Comparison of ENCODE assay signal across 24 mouse cellular contexts in the genomic region with DNA sequence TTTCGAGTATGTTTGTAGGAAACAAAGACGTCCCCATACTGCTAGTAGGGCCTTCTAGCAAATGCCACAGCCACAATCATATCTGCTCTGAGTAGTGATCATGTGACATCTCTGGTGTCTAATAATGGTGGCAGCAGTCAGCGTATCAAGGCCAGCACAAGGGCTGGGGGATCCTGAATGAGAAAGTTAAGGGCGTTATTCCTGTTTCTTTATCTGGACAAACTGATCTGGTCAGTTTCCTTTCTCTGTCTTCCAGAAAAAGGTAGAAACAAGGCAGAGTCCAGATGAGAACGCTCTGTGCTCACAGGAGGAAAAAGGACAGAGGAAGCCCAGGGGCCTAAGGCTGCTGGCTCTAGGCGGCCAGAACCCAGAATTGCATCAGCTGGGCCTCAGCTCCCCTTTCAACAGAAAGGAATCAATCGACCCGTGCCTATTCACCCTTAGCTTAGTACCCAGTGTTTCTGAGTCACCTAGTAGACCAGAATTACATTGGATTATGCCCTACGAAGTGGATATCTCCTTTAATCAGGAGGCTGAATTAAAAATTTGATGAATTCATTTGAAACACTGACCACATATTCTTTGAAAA. TPM values are rescaled to one million over a fixed set of nuclear protein-coding genes. Genes with fewer than 3 reads are reported as not detected.
A peak's percentile ranks its signal among the peaks of the same experiment; 100 is the strongest.
DNase-seq lines count a peak whose midpoint lies in the region; ATAC-seq and TF ChIP-seq lines count a peak whose summit lies in the region.
"Had no signal": no experiment of that assay in that cellular context is flagged by ENCODE, and none has a peak within 500 bp of the region (broad histone marks: within the 10 kb centered on the region; RNA-seq: fewer than 3 reads in every experiment).

No protein-coding gene starts in this region.

- H3K4me2 ChIP-seq in liver, embryonic 11.5 days, result no peak overlapping the region
- H3K4me2 ChIP-seq in liver, postnatal 0 days (ENCODE audit: low read depth, low read length), result peak overlapping the region; percentile 55
- no peak overlapping the region for H3K4me2 ChIP-seq in midbrain, embryonic 11.5 days
- H3K4me2 ChIP-seq: embryonic facial prominence, embryonic 12.5 days; heart, embryonic 11.5 days; midbrain, embryonic 13.5 days had no signal

- DNase-seq in heart, adult 11 months, result peak; percentile 49
- DNase-seq in heart, embryonic 10.5 days (ENCODE audit: low spot score), result no peak
- DNase-seq in liver, embryonic 11.5 days (ENCODE audit: low spot score), result no peak
- no peak for DNase-seq in liver, postnatal 0 days
- no peak for DNase-seq in midbrain, embryonic 11.5 days (ENCODE audit: low spot score, missing footprints)
- DNase-seq in thymus, postnatal 0 days (ENCODE audit: low spot score), result no peak
- DNase-seq in adipocyte (ENCODE audit: low spot score), result no peak
- DNase-seq: adrenal gland, postnatal 14 days; cerebellum, adult 11 months; cerebellum, postnatal 10 days; gastrocnemius, adult 2 months; kidney, adult 18-20 months; kidney, postnatal 4 days; lung, adult 18-20 months; lung, postnatal 10 days; right cerebral cortex, postnatal 14 days; thymus, postnatal 25 days had no signal

- H3K27me3 ChIP-seq in heart, embryonic 10.5 days (ENCODE audit: insufficient read depth, poor library complexity, severe bottlenecking), result no peaks in the 10 kb centered on the region; the same call in 1 of the 2 replicates
- no peaks in the 10 kb centered on the region for H3K27me3 ChIP-seq in liver, embryonic 11.5 days (replicated peaks; ENCODE audit: control insufficient read depth, insufficient read depth, low read length)
- H3K27me3 ChIP-seq in liver, postnatal 0 days (ENCODE audit: insufficient read depth, low read length), result no peaks in the 10 kb centered on the region
- H3K27me3 ChIP-seq in midbrain, embryonic 11.5 days (ENCODE audit: control insufficient read depth, insufficient read depth, low read length), result no peaks in the 10 kb centered on the region
- H3K27me3 ChIP-seq: embryonic facial prominence, embryonic 12.5 days; midbrain, embryonic 13.5 days had no signal

- H3K27ac ChIP-seq in heart, embryonic 10.5 days, result no peak overlapping the region
- peak overlapping the region; percentile 96 for H3K27ac ChIP-seq in liver, embryonic 11.5 days (ENCODE audit: low read depth, low read length)
- H3K27ac ChIP-seq in liver, postnatal 0 days (ENCODE audit: low read depth), result peak overlapping the region; percentile 92
- H3K27ac ChIP-seq in midbrain, embryonic 11.5 days (ENCODE audit: low read depth, low read length), result no peak overlapping the region
- H3K27ac ChIP-seq: embryonic facial prominence, embryonic 12.5 days; gastrocnemius, adult 2 months; limb, embryonic 10.5 days; midbrain, embryonic 13.5 days had no signal

- H3K4me1 ChIP-seq in heart, embryonic 10.5 days, result peaks cover 6% of the 10 kb centered on the region; the same call in 1 of the 2 replicates
- H3K4me1 ChIP-seq in liver, embryonic 11.5 days (replicated peaks; ENCODE audit: control insufficient read depth, insufficient read depth, low read length), result peaks cover 45% of the 10 kb centered on the region
- peaks cover 53% of the 10 kb centered on the region for H3K4me1 ChIP-seq in liver, postnatal 0 days (ENCODE audit: insufficient read depth)
- no peaks in the 10 kb centered on the region for H3K4me1 ChIP-seq in midbrain, embryonic 11.5 days (ENCODE audit: control insufficient read depth, insufficient read depth, low read length)
- H3K4me1 ChIP-seq: limb, embryonic 10.5 days; midbrain, embryonic 13.5 days had no signal

- H3K9me3 ChIP-seq in heart, embryonic 10.5 days, result no peaks in the 10 kb centered on the region
- no peaks in the 10 kb centered on the region for H3K9me3 ChIP-seq in liver, embryonic 11.5 days (ENCODE audit: control insufficient read depth, low read length)
- no peaks in the 10 kb centered on the region for H3K9me3 ChIP-seq in liver, postnatal 0 days (ENCODE audit: low read length)
- no peaks in the 10 kb centered on the region for H3K9me3 ChIP-seq in midbrain, embryonic 11.5 days (ENCODE audit: control insufficient read depth, low read length)
- H3K9me3 ChIP-seq: embryonic facial prominence, embryonic 12.5 days; limb, embryonic 10.5 days; midbrain, embryonic 13.5 days had no signal

- TF ChIP-seq EP300 in liver, postnatal 0 days (IDR thresholded peaks at IDR 0.05; ENCODE audit: low read depth), result peak; percentile 56

- no peaks in the 10 kb centered on the region for H3K36me3 ChIP-seq in heart, embryonic 10.5 days
- H3K36me3 ChIP-seq in liver, embryonic 11.5 days (ENCODE audit: control insufficient read depth, insufficient read depth, low read length), result no peaks in the 10 kb centered on the region
- H3K36me3 ChIP-seq in liver, postnatal 0 days (replicated peaks; ENCODE audit: insufficient read depth, low read length), result no peaks in the 10 kb centered on the region
- H3K36me3 ChIP-seq in midbrain, embryonic 11.5 days (ENCODE audit: control insufficient read depth, insufficient read depth, low read length), result no peaks in the 10 kb centered on the region
- H3K36me3 ChIP-seq: embryonic facial prominence, embryonic 12.5 days; limb, embryonic 10.5 days; midbrain, embryonic 13.5 days had no signal

- H3K9ac ChIP-seq in liver, embryonic 11.5 days (ENCODE audit: low read depth, low read length), result peak overlapping the region; percentile 15; the same call in 1 of the 2 replicates
- H3K9ac ChIP-seq in liver, postnatal 0 days (replicated peaks), result peak overlapping the region; percentile 41
- H3K9ac ChIP-seq in midbrain, embryonic 11.5 days (ENCODE audit: low read length), result no peak overlapping the region
- H3K9ac ChIP-seq: embryonic facial prominence, embryonic 12.5 days; midbrain, embryonic 13.5 days had no signal

- 0 out of 2 replicates have a peak, but pooled peaks have one; percentile 48 for ATAC-seq in common myeloid progenitor, adult 5-6 weeks (replicated peaks; ENCODE audit: low read depth, poor library complexity, severe bottlenecking)
- peak; percentile 84 for ATAC-seq in liver, embryonic 11.5 days (replicated peaks; ENCODE audit: low FRiP score)
- ATAC-seq in liver, postnatal 0 days, result peak; percentile 76
- no peak for ATAC-seq in midbrain, embryonic 11.5 days (ENCODE audit: low FRiP score)
- ATAC-seq: forebrain, embryonic 14.5 days; midbrain, embryonic 13.5 days had no signal

- no peak overlapping the region for H3K4me3 ChIP-seq in heart, embryonic 10.5 days
- no peak overlapping the region for H3K4me3 ChIP-seq in liver, embryonic 11.5 days (ENCODE audit: low read depth, low read length)
- H3K4me3 ChIP-seq in liver, postnatal 0 days (ENCODE audit: low read depth, low read length), result no peak overlapping the region
- no peak overlapping the region for H3K4me3 ChIP-seq in midbrain, embryonic 11.5 days (ENCODE audit: low read depth, low read length)
- H3K4me3 ChIP-seq: embryonic facial prominence, embryonic 12.5 days; gastrocnemius, adult 2 months; limb, embryonic 10.5 days; midbrain, embryonic 13.5 days had no signal

- no peak for TF ChIP-seq CTCF in liver, postnatal 0 days (IDR thresholded peaks at IDR 0.05; ENCODE audit: low read depth)

- WGBS in heart, embryonic 10.5 days, result 75% methylated on average over 9 of the region's 9 CpGs
- 47% methylated on average over 9 of the region's 9 CpGs for WGBS in liver, embryonic 11.5 days
- WGBS in liver, postnatal 0 days (ENCODE audit: insufficient replicate concordance), result 36% methylated on average over 9 of the region's 9 CpGs
- WGBS in midbrain, embryonic 11.5 days, result 75% methylated on average over 9 of the region's 9 CpGs

RNA-seq across cellular contexts. Expression of a gene that starts 11.9 kb away (rescaled TPM):
- 0.31 TPM in 1 of 2 replicates, not detected in the other for polyA plus RNA-seq in heart, embryonic 10.5 days (2016; fragmentation: Nextera tagmentation; extraction: Ambion mirVana)
- total RNA-seq in common myeloid progenitor, adult 5-6 weeks (2017), result 26.5 and 29.0 TPM in 2 replicates
- polyA plus RNA-seq in liver, embryonic 11.5 days (2014; fragmentation: Nextera tagmentation; extraction: Ambion mirVana), result 13.6 and 15.2 TPM in 2 replicates
- polyA plus RNA-seq in liver, postnatal 0 days (2015; fragmentation: Nextera tagmentation; extraction: Ambion mirVana), result 70.9 and 75.4 TPM in 2 replicates
- 0.12 TPM in 1 of 2 replicates, not detected in the other for polyA plus RNA-seq in midbrain, embryonic 11.5 days (2014; fragmentation: Nextera tagmentation; extraction: Ambion mirVana)
- 1.2 and 1.3 TPM in 2 replicates for polyA plus RNA-seq in thymus, postnatal 0 days (2015; fragmentation: Nextera tagmentation; extraction: Ambion mirVana)
- total RNA-seq: gastrocnemius, adult 2 months had no signal
- polyA plus RNA-seq: embryonic facial prominence, embryonic 12.5 days; hindbrain, embryonic 11.5 days had no signal

RNA-seq across cellular contexts. Expression of a gene that starts 59.0 kb away (rescaled TPM):
- 21.5 and 33.3 TPM in 2 replicates for polyA plus RNA-seq in heart, embryonic 10.5 days (2016; fragmentation: Nextera tagmentation; extraction: Ambion mirVana)
- not detected in 2 replicates for total RNA-seq in common myeloid progenitor, adult 5-6 weeks (2017)
- 19.6 and 24.3 TPM in 2 replicates for polyA plus RNA-seq in liver, embryonic 11.5 days (2014; fragmentation: Nextera tagmentation; extraction: Ambion mirVana)
- polyA plus RNA-seq in liver, postnatal 0 days (2015; fragmentation: Nextera tagmentation; extraction: Ambion mirVana), result 0.51 and 0.63 TPM in 2 replicates
- polyA plus RNA-seq in midbrain, embryonic 11.5 days (2014; fragmentation: Nextera tagmentation; extraction: Ambion mirVana), result 0.60 and 0.77 TPM in 2 replicates
- polyA plus RNA-seq in thymus, postnatal 0 days (2015; fragmentation: Nextera tagmentation; extraction: Ambion mirVana), result 0.81 and 1.1 TPM in 2 replicates

Comparison
In these comparisons a context has a peak if more than half of its experiments do, and no peak if none do; other contexts are left out.
1. H3K27ac ChIP-seq: peak in liver, embryonic 11.5 days (single experiment) and liver, postnatal 0 days (single experiment); none in heart, embryonic 10.5 days (single experiment) and midbrain, embryonic 11.5 days (single experiment).